Mouse (Mus musculus): ENCODE results near the gene Olfr849. TPM values are rescaled to one million over a fixed set of nuclear protein-coding genes. Genes with fewer than 3 reads are reported as not detected.

Gene Olfr849
- not detected for total RNA-seq (2022)

GRCm38 (mm10) chr9:19439966-19440365 is at the start of gene Olfr849:
Olfr849 (plus strand) TSS chr9:19440266.
- no peak for DNase-seq (ENCODE audit: low spot score in 2 of 2)

GRCm38 (mm10) chr9:19478148-19478547 is 38.1 kb downstream of the Olfr849 start, which contains the start of gene Olfr850:
Olfr850 (minus strand) TSS chr9:19478248.
- no peak for DNase-seq (ENCODE audit: low spot score in 2 of 2)

- DNase-seq (ENCODE audit: low spot score in 2 of 2) = no peak
Observed at GRCm38 (mm10) chr9:19492995-19493394, 52.9 kb downstream of the Olfr849 start, which contains the start of gene Olfr851. Olfr851 (plus strand) TSS chr9:19493295.

Other genes starting within 250 kb of the Olfr849 start
- gene Olfr843, start 188.3 kb upstream of the Olfr849 start, total RNA-seq (2022) = not detected
- gene Olfr844, start 123.9 kb upstream of the Olfr849 start, total RNA-seq (2022) = not detected
- not detected for gene Olfr845, start 103.8 kb upstream of the Olfr849 start, total RNA-seq (2022)
- gene Olfr846, start 76.3 kb upstream of the Olfr849 start, total RNA-seq (2022) = not detected
- gene Olfr847, start 61.6 kb upstream of the Olfr849 start, total RNA-seq (2022) = not detected
- not detected for gene Olfr850, start 38.0 kb downstream of the Olfr849 start, total RNA-seq (2022)
- not detected for gene Olfr851, start 53.0 kb downstream of the Olfr849 start, total RNA-seq (2022)
- not detected for gene Olfr853, start 100.8 kb downstream of the Olfr849 start, total RNA-seq (2022)
- gene Olfr854, start 127.1 kb downstream of the Olfr849 start, total RNA-seq (2022) = not detected
- not detected for gene Olfr855, start 142.4 kb downstream of the Olfr849 start, total RNA-seq (2022)
- 10 to 100 TPM; 20.5 to 26.2 (median 21.8) TPM for gene Zfp317, start 181.8 kb downstream of the Olfr849 start, total RNA-seq (2022)